Mouse (Mus musculus) adrenal gland (tissue): ENCODE measurements at regions not wholly inside any gene's neighbourhood (a gene's known extent, or its start where the extent isn't known, plus 50 kb on each side); places are given as distances from the start of the nearest gene placed in this dataset.

ENCODE experiments used
- intact Hi-C: fragments of 180-260 bp; cut with DNase I; formaldehyde crosslinking; loops from one replicate; pipeline ENCODE4 v1.15.1; 2025

DNA sequence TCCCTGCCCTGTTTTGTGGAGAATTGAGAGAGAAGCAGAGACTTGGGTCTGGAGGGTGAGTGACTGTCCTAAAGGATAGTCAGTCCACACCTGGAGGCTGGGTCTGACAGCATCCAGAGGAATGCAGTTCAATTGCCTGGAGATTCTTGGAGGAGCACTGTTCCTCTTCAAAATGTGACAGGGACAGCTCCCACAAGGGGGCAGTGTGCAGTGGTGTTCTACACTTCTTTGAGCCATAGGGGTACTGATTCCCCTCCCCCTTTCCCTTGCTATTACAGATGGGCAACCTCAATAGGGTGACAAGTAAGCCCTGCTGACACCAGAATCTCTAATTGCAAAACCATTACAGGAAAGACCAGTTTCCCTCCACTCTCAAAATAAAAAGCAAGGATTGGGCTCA lies 63.7 kb upstream of the Gm773 start:
- intact Hi-C loops: no loop called here

DNA sequence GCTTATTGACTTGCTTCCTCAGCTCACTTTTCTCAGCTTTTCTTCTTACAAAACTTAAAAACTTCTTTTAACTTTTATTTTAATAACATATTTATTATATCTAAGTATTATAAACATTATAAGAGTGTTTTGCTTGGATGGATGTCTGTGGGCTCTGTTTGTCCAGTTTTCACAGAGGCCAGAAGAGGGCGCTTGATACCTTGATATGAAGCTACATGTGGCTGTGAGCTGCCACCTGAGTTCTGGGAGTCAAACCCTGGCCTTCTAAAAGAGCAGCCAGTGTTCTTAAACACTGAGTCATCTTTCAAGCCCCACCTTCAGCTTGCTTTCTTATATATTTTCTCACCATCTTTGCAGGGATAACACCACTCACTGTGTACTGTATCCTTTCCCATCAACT lies 61.5 kb upstream of the Gm773 start:
- intact Hi-C loops: loop anchor here (2.0 kb wide), 1 partner anchor 65 kb away; no protein-coding TSS in a partner anchor

DNA sequence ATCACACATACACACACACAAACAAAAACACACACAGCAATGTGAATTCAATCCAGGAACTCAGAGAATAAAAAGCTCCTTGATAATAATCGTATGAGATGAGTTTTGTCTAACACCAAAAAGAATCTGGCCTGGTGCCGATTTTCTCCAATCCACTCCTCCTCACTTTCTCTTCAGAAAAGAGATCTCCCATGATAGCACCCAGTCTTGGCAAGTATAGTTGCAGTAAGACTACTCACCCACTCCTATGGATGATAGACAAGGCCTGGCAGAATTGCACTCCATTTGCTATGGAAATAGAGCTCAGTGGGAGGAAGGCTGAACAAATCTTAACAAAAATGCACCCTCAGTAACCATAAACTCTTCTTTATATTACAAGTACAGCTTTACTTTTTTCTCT lies 57.0 kb upstream of the Gm773 start:
- intact Hi-C loops: no loop called here
